Comparison of ENCODE assay signal across 8 mouse cellular contexts in the genomic region with DNA sequence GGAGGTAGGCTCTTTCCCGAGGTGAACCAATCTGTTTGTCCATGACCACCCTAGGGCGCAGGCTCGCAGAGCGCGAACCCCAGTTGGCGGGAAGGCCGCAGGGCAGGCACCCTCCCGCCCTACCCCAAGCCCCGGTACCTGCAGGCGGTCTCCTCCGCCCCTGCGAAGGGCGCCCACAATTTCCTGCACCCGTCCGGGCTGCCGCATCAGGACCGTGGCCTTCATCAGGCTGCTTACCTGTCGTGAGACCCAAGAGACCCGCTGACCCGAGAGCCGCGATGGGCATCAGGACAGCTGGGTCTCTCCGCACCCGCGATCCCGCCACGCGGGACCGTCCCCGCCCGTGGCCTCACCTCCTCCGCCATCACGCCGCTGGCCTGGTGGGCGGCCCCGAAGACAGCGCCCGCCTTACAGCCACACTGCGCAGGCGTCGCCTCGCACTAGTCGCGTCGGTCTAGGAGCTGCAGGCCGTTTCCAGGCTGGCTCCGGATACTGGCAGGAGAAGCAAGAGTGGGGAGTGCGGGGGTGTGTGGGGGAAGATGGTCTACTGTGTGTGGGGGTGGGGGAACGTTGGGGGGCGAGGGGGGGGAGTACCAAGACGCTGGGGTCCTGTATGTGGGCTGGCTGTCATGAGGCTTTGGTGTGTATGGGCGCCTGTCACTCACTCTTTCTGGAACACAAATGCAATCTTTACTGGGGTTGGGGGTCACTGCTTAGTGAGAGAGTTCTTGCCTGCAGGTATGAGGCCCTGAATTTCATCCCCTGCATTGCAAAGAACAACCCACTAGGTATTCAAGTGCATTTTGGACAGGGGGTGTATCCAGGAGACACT. TPM values are rescaled to one million over a fixed set of nuclear protein-coding genes. Genes with fewer than 3 reads are reported as not detected.
A peak's percentile ranks its signal among the peaks of the same experiment; 100 is the strongest.
DNase-seq lines count a peak whose midpoint lies in the region; ATAC-seq and TF ChIP-seq lines count a peak whose summit lies in the region.

No protein-coding gene starts in this region.

- H3K4me1 ChIP-seq in cortical plate, adult 2 months (ENCODE audit: control insufficient read depth, insufficient read depth, low read length): peaks cover 4% of the 10 kb centered on the region; the same call in 1 of the 2 replicates

- peak; percentile 92 for TF ChIP-seq POLR2A in cortical plate, adult 2 months (IDR thresholded peaks at IDR 0.05; ENCODE audit: extremely low read depth, insufficient read depth, low read length)

- peak overlapping the region; percentile 67; the same call in 1 of the 2 replicates for H3K27ac ChIP-seq in cortical plate, adult 2 months (ENCODE audit: insufficient read depth, low read length)

- no peak for TF ChIP-seq CTCF in cortical plate, adult 2 months (IDR thresholded peaks at IDR 0.05; ENCODE audit: extremely low read depth, insufficient read depth, low read length)

- H3K4me3 ChIP-seq in cortical plate, adult 2 months (ENCODE audit: insufficient read depth, low read length): peak overlapping the region; percentile 78

- peak; percentile 75 for DNase-seq in adipocyte (ENCODE audit: low spot score)
- peak; percentile 72 to 77 for DNase-seq in gastrocnemius, adult 8-10 months (ENCODE audit: low spot score in 2 of 2)
- DNase-seq in induced T-regulatory cell, adult 2 months (ENCODE audit: low read depth): peak; percentile 91
- peak; percentile 61 to 83 for DNase-seq in left cerebral cortex, adult 8-10 months (ENCODE audit: low spot score in 2 of 2)
- DNase-seq in right cerebral cortex, adult 18-20 months: peak; percentile 88
- peak; percentile 72 for DNase-seq in urinary bladder, adult 2 months (ENCODE audit: low spot score)

- peak; percentile 99 for ATAC-seq in megakaryocyte, adult 5-6 weeks (ENCODE audit: poor library complexity, severe bottlenecking)

RNA-seq across cellular contexts. Expression of gene Nt5c3b, which starts 0.7 kb away (rescaled TPM):
- polyA plus RNA-seq in cortical plate, adult 2 months (2012; rRNA removed): 70.9 and 73.6 TPM in 2 replicates
- total RNA-seq in gastrocnemius, adult 8-10 months (2022): 1 to 10 TPM; 6.2 to 8.4 (median 7.7) TPM
- 10 to 100 TPM; 46.9 to 52.6 (median 50.0) TPM for total RNA-seq in left cerebral cortex, adult 8-10 months (2022)
- total RNA-seq in megakaryocyte, adult 5-6 weeks (2015): 8.8 and 9.8 TPM in 2 replicates
- total RNA-seq in megakaryocyte, adult 5-6 weeks (2017): 7.3 and 9.6 TPM in 2 replicates
- 128 and 134 TPM in 2 replicates for polyA plus RNA-seq in urinary bladder, adult 2 months (2012; rRNA removed)

RNA-seq across cellular contexts. Expression of gene Klhl10, which starts 0.8 kb away (rescaled TPM):
- polyA plus RNA-seq in cortical plate, adult 2 months (2012; rRNA removed): 0.52 and 0.55 TPM in 2 replicates
- under 1 TPM; 0.13 to 0.39 (median 0.33) TPM for total RNA-seq in gastrocnemius, adult 8-10 months (2022)
- total RNA-seq in left cerebral cortex, adult 8-10 months (2022): 1 to 10 TPM in 2 of 4 experiments, under 1 TPM in 2; 0.84 to 1.4 (median 1.0) TPM
- total RNA-seq in megakaryocyte, adult 5-6 weeks (2015): not detected in 2 replicates
- total RNA-seq in megakaryocyte, adult 5-6 weeks (2017): not detected in 2 replicates
- polyA plus RNA-seq in urinary bladder, adult 2 months (2012; rRNA removed): 1.3 and 1.4 TPM in 2 replicates

RNA-seq across cellular contexts. Expression of gene Fkbp10, which starts 25.4 kb away (rescaled TPM):
- polyA plus RNA-seq in cortical plate, adult 2 months (2012; rRNA removed): 8.0 and 9.6 TPM in 2 replicates
- total RNA-seq in gastrocnemius, adult 8-10 months (2022): 1 to 10 TPM; 1.1 to 3.3 (median 2.9) TPM
- 1 to 10 TPM; 5.2 to 8.3 (median 6.2) TPM for total RNA-seq in left cerebral cortex, adult 8-10 months (2022)
- total RNA-seq in megakaryocyte, adult 5-6 weeks (2015): 0.09 TPM in 1 of 2 replicates, not detected in the other
- total RNA-seq in megakaryocyte, adult 5-6 weeks (2017): not detected in 2 replicates
- polyA plus RNA-seq in urinary bladder, adult 2 months (2012; rRNA removed): 84.6 and 90.5 TPM in 2 replicates

RNA-seq across cellular contexts. Expression of gene P3h4, which starts 26.3 kb away (rescaled TPM):
- polyA plus RNA-seq in cortical plate, adult 2 months (2012; rRNA removed): 14.4 and 15.3 TPM in 2 replicates
- 1 to 10 TPM; 1.5 to 3.5 (median 2.3) TPM for total RNA-seq in gastrocnemius, adult 8-10 months (2022)
- 10 to 100 TPM; 10.4 to 12.8 (median 12.3) TPM for total RNA-seq in left cerebral cortex, adult 8-10 months (2022)
- not detected in 2 replicates for total RNA-seq in megakaryocyte, adult 5-6 weeks (2015)
- total RNA-seq in megakaryocyte, adult 5-6 weeks (2017): 0.08 TPM in 1 of 2 replicates, not detected in the other
- polyA plus RNA-seq in urinary bladder, adult 2 months (2012; rRNA removed): 53.4 and 56.2 TPM in 2 replicates

RNA-seq across cellular contexts. Expression of gene Klhl11, which starts 31.6 kb away (rescaled TPM):
- 13.8 TPM in 2 replicates for polyA plus RNA-seq in cortical plate, adult 2 months (2012; rRNA removed)
- 1 to 10 TPM; 2.6 to 4.1 (median 3.0) TPM for total RNA-seq in gastrocnemius, adult 8-10 months (2022)
- total RNA-seq in left cerebral cortex, adult 8-10 months (2022): 10 to 100 TPM; 94.8 to 99.9 (median 97.3) TPM
- 5.9 and 8.1 TPM in 2 replicates for total RNA-seq in megakaryocyte, adult 5-6 weeks (2015)
- 14.5 and 14.8 TPM in 2 replicates for total RNA-seq in megakaryocyte, adult 5-6 weeks (2017)
- 12.2 and 13.2 TPM in 2 replicates for polyA plus RNA-seq in urinary bladder, adult 2 months (2012; rRNA removed)

Comparison
In these comparisons a context has a peak if more than half of its experiments do, and no peak if none do; other contexts are left out.
1. Peak in every context shown above with its lines: DNase-seq, ATAC-seq, H3K4me3 ChIP-seq and H3K27ac ChIP-seq.
2. RNA of gene Nt5c3b, which starts 0.7 kb away (total RNA-seq): 46.9 to 52.6 TPM in left cerebral cortex, adult 8-10 months; 7.3 to 9.8 TPM in megakaryocyte, adult 5-6 weeks and 6.2 to 8.4 TPM in gastrocnemius, adult 8-10 months; every median in the first group is over 4 times any median in the second.